Mouse (Mus musculus) megakaryocyte, adult 5-6 weeks (primary cell): ENCODE results near the gene Ankrd34c. TPM values are rescaled to one million over a fixed set of nuclear protein-coding genes. Genes with fewer than 3 reads are reported as not detected.

Experiments
- ATAC-seq: 2 replicates; pipeline ENCODE4 v1.8.0; 2016; ENCODE audit warnings: mild to moderate bottlenecking, inconsistent platforms; ENCODE audit not compliant: poor library complexity, severe bottlenecking
- total RNA-seq, 2 experiments: library from RNA; stranded (forward) in 1 of 2; stranded (reverse) in 1 of 2; fragments of 153-499, 151-499 nt in 1 of 2; fragments of 221-1000, 200-1000 nt in 1 of 2; gene quantifications; 2 replicates each; pipeline versions ENCODE4 v1.2.3 to v1.2.4; 2015 to 2017

The Ankrd34c gene
- total RNA-seq (2015): not detected in 2 replicates
- not detected in 2 replicates for total RNA-seq (2017)

GRCm38 (mm10) chr9:89738295-89738694 is at the start of gene Ankrd34c:
Gene Ankrd34c, minus strand, starts transcription at chr9:89738475.
- no peak for ATAC-seq

- ATAC-seq: no peak
Measured at GRCm38 (mm10) chr9:89787532-89787931, 49.3 kb upstream of the Ankrd34c start.

GRCm38 (mm10) chr9:89781395-89781927 is 43.2 kb upstream of the Ankrd34c start:
- no peak for ATAC-seq

- no peak for ATAC-seq
Measured at GRCm38 (mm10) chr9:89779237-89779636, 41.0 kb upstream of the Ankrd34c start.

- ATAC-seq: no peak
Measured at GRCm38 (mm10) chr9:89771153-89771552, 32.9 kb upstream of the Ankrd34c start.

- no peak for ATAC-seq
Measured at GRCm38 (mm10) chr9:89762017-89762416, 23.7 kb upstream of the Ankrd34c start.

GRCm38 (mm10) chr9:89758569-89758968 is 20.3 kb upstream of the Ankrd34c start:
- 0 out of 2 replicates have a peak, but pooled peaks have one; percentile 12 for ATAC-seq

GRCm38 (mm10) chr9:89758139-89758538 is 19.9 kb upstream of the Ankrd34c start:
- no peak for ATAC-seq

GRCm38 (mm10) chr9:89757571-89757970 is 19.3 kb upstream of the Ankrd34c start:
- no peak for ATAC-seq

GRCm38 (mm10) chr9:89740041-89740440 is 1.8 kb upstream of the Ankrd34c start:
- no peak for ATAC-seq

- no peak for ATAC-seq
Measured at GRCm38 (mm10) chr9:89737888-89738287, 387 bp downstream of the Ankrd34c start.

- no peak for ATAC-seq
Measured at GRCm38 (mm10) chr9:89736932-89737705, 1.2 kb downstream of the Ankrd34c start.

- ATAC-seq: no peak
Measured at GRCm38 (mm10) chr9:89706906-89707305, 31.4 kb downstream of the Ankrd34c start.

GRCm38 (mm10) chr9:89705197-89705533 is 33.1 kb downstream of the Ankrd34c start:
- ATAC-seq: peak; percentile 17

- ATAC-seq: peak; percentile 83
Measured at GRCm38 (mm10) chr9:89704265-89705196, 33.7 kb downstream of the Ankrd34c start, which contains the start of gene Tmed3. Gene Tmed3, minus strand, starts transcription at chr9:89705068.

GRCm38 (mm10) chr9:89700910-89701457 is 37.3 kb downstream of the Ankrd34c start:
- ATAC-seq: peak; percentile 51

GRCm38 (mm10) chr9:89695143-89695542 is 43.1 kb downstream of the Ankrd34c start:
- peak; percentile 45 for ATAC-seq

GRCm38 (mm10) chr9:89693670-89694069 is 44.6 kb downstream of the Ankrd34c start:
- no peak for ATAC-seq

- no peak for ATAC-seq
Measured at GRCm38 (mm10) chr9:89689179-89689578, 49.1 kb downstream of the Ankrd34c start.

- peak; percentile 89 for ATAC-seq
Measured at GRCm38 (mm10) chr9:89687503-89688226, 50.6 kb downstream of the Ankrd34c start.
